Mouse (Mus musculus) heart, postnatal 0 days (tissue): Measurements from ENCODE around the gene Ephb1.

Experiments used
- CTCF ChIP-seq: IDR thresholded peaks from 2 replicates; pipeline ENCODE4 v1.5.1; 2016; ENCODE audit warnings: antibody characterized with exemption, control low read depth, low read depth
- EP300 ChIP-seq: IDR thresholded peaks from 2 replicates; pipeline ENCODE4 v1.6.1; 2016; ENCODE audit warnings: antibody characterized with exemption, low read depth

GRCm38 (mm10) chr9:102045111-102045861, 309.2 kb downstream of the Ephb1 start:
- TF ChIP-seq CTCF: no peak
- no peak for TF ChIP-seq EP300
